Mouse (Mus musculus) embryonic stem cell, embryonic (primary cell): ENCODE results near the gene Nlrc4.
"Not testable (repeated sequence)": the region's sequence is repeated elsewhere in the genome, so short reads cannot be mapped to it uniquely, and the experiment has no call there.

ENCODE experiments used
- CTCF ChIA-PET, 4 experiments: fragments of 300-600 bp in 2 of 4; fragments of 350-600 bp in 2 of 4; sonication (Branson Sonifier 250); formaldehyde crosslinking; loops; one replicate each; lab custom pipeline; 2022; ENCODE audit warnings: inconsistent platforms in 2 of 4; lab: Charles Lee
- POLR2A ChIA-PET, 4 experiments: fragments of 300-600 bp in 2 of 4; fragments of 350-600 bp in 2 of 4; sonication (Branson Sonifier 250); formaldehyde crosslinking; loops; one replicate each; lab custom pipeline; 2022; ENCODE audit warnings: antibody characterized with exemption in 4 of 4, inconsistent platforms in 1 of 4; lab: Charles Lee

Nlrc4 gene

GRCm38 (mm10) chr17:74458711-74459408 lies at the start of gene Nlrc4:
Gene Nlrc4 (minus strand): TSS chr17:74459142.
- CTCF ChIA-PET, result interaction anchor here in 2 of 4 experiments (0.6 to 1.2 kb wide), 3 partner anchors 10 to 31 kb away, joined by 3 to 4 read pairs (median 3); no protein-coding TSS in a partner anchor
- POLR2A ChIA-PET, result interaction anchor here in 2 of 4 experiments (0.7 to 1.4 kb wide), 4 partner anchors 21 to 69 kb away, joined by 3 to 5 read pairs (median 3); no protein-coding TSS in a partner anchor

GRCm38 (mm10) chr17:74508600-74508999 lies 49.7 kb upstream of the Nlrc4 start:
- ChIA-PET POLR2A (interaction anchor here in 3 of 4 experiments (0.6 to 3.1 kb wide), 13 partner anchors 8 to 198 kb away, joined by 3 to 28 read pairs (median 4); partner anchors contain the start of genes Birc6 (in 2 of the 3) and Yipf4 (in 1 of the 3)), CTCF (no interaction called here)

- POLR2A ChIA-PET, result interaction anchor here (0.6 to 3.1 kb wide), 12 partner anchors 9 to 214 kb away, joined by 3 to 28 read pairs (median 3); partner anchors contain the start of genes Birc6 (in 2 of the 4) and Yipf4 (in 1 of the 4)
- CTCF ChIA-PET, result interaction anchor here in 2 of 4 experiments (0.7 kb wide), 2 partner anchors 10 to 112 kb away, joined by 4 to 11 read pairs; no protein-coding TSS in a partner anchor
These were observed 49.0 kb upstream of the Nlrc4 start for GRCm38 (mm10) chr17:74507934-74508333.

- CTCF ChIA-PET, result no interaction called here
- POLR2A ChIA-PET, result interaction anchor here in 2 of 4 experiments (0.8 to 1.3 kb wide), 3 partner anchors 12 to 27 kb away, joined by 3 to 5 read pairs (median 4); partner anchors contain the start of genes Birc6 (in 1 of the 2) and Yipf4 (in 1 of the 2)
These were observed 42.1 kb upstream of the Nlrc4 start for GRCm38 (mm10) chr17:74501085-74501484.

- POLR2A ChIA-PET, result interaction anchor here in 2 of 4 experiments (0.5 to 0.7 kb wide), 2 partner anchors 35 to 729 kb away, joined by 3 to 7 read pairs; no protein-coding TSS in a partner anchor
- CTCF ChIA-PET, result no interaction called here
These were observed 41.3 kb upstream of the Nlrc4 start for GRCm38 (mm10) chr17:74500204-74500603.

GRCm38 (mm10) chr17:74491565-74491964 lies 32.6 kb upstream of the Nlrc4 start:
- CTCF ChIA-PET, result no interaction called here
- POLR2A ChIA-PET, result interaction anchor here in 2 of 4 experiments (1.3 to 5.4 kb wide), 4 partner anchors 16 to 37 kb away, joined by 4 to 46 read pairs (median 8); partner anchors contain the start of gene Birc6 (in 2 of the 2)

- ChIA-PET CTCF (interaction anchor here in 1 of 4 experiments (0.5 to 1.1 kb wide), 2 partner anchors 31 to 59 kb away, joined by 3 read pairs; partner anchors contain the start of gene Nlrc4), POLR2A (interaction anchor here in 2 of 4 experiments (0.7 to 5.4 kb wide), 16 partner anchors 11 to 153 kb away, joined by 3 to 46 read pairs (median 4); partner anchors contain the start of genes Birc6 (in 2 of the 2) and Slc30a6 (in 1 of the 2))
These were observed 30.9 kb upstream of the Nlrc4 start for GRCm38 (mm10) chr17:74489901-74490220.

GRCm38 (mm10) chr17:74489024-74489900 lies 30.3 kb upstream of the Nlrc4 start, which contains the start of gene Yipf4:
Gene Yipf4 (plus strand): TSS chr17:74489493.
- CTCF ChIA-PET, result interaction anchor here in 2 of 4 experiments (0.5 to 1.1 kb wide), 4 partner anchors 30 to 172 kb away, joined by 3 to 9 read pairs (median 4); partner anchors contain the start of gene Nlrc4 (in 1 of the 2)
- POLR2A ChIA-PET, result interaction anchor here (0.5 to 5.4 kb wide), 26 partner anchors 9 to 199 kb away, joined by 3 to 46 read pairs (median 4); partner anchors contain the start of genes Birc6 (in 4 of the 4) and Slc30a6 (in 1 of the 4)

- CTCF ChIA-PET, result interaction anchor here in 1 of 4 experiments (0.7 kb wide), 1 partner anchor 673 kb away, joined by 3 read pairs; no protein-coding TSS in a partner anchor
- POLR2A ChIA-PET, result interaction anchor here in 2 of 4 experiments (0.6 to 4.1 kb wide), 9 partner anchors 9 to 85 kb away, joined by 3 to 21 read pairs (median 5); partner anchors contain the start of genes Birc6 (in 2 of the 2), Yipf4 (in 2 of the 2), Nlrc4 (in 1 of the 2) and Slc30a6 (in 1 of the 2)
These were observed 21.6 kb upstream of the Nlrc4 start for GRCm38 (mm10) chr17:74480361-74481069.

- CTCF ChIA-PET, result interaction anchor here in 1 of 4 experiments (0.6 kb wide), 1 partner anchor 32 kb away, joined by 7 read pairs; no protein-coding TSS in a partner anchor
- POLR2A ChIA-PET, result interaction anchor here in 2 of 4 experiments (0.8 to 5.3 kb wide), 4 partner anchors 9 to 58 kb away, joined by 3 to 37 read pairs (median 4); partner anchors contain the start of gene Birc6 (in 1 of the 2)
These were observed 11.2 kb upstream of the Nlrc4 start for GRCm38 (mm10) chr17:74470133-74470532.

- CTCF ChIA-PET, result not testable (repeated sequence)
- POLR2A ChIA-PET, result interaction anchor here in 2 of 4 experiments (0.5 to 3.2 kb wide), 5 partner anchors 37 to 155 kb away, joined by 3 to 21 read pairs (median 4); partner anchors contain the start of genes Birc6 (in 1 of the 2) and Slc30a6 (in 1 of the 2)
These were observed 9.0 kb upstream of the Nlrc4 start for GRCm38 (mm10) chr17:74467981-74468380.

GRCm38 (mm10) chr17:74463510-74463909 lies 4.6 kb upstream of the Nlrc4 start:
- POLR2A ChIA-PET, result no interaction called here
- CTCF ChIA-PET, result interaction anchor here in 2 of 4 experiments (0.6 to 0.7 kb wide), 2 partner anchors 17 to 499 kb away, joined by 3 read pairs; no protein-coding TSS in a partner anchor

GRCm38 (mm10) chr17:74457972-74458677 lies 817 bp downstream of the Nlrc4 start:
- ChIA-PET CTCF (no interaction called here), POLR2A (interaction anchor here in 1 of 4 experiments (1.0 kb wide), 1 partner anchor 23 kb away, joined by 5 read pairs; no protein-coding TSS in a partner anchor)

GRCm38 (mm10) chr17:74456825-74457224 lies 2.1 kb downstream of the Nlrc4 start:
- ChIA-PET POLR2A (interaction anchor here in 2 of 4 experiments (0.6 to 2.8 kb wide), 5 partner anchors 19 to 134 kb away, joined by 3 to 15 read pairs (median 5); partner anchors contain the start of gene Birc6 (in 1 of the 2)), CTCF (no interaction called here)

- CTCF ChIA-PET, result interaction anchor here in 3 of 4 experiments (0.6 to 1.3 kb wide), 6 partner anchors 11 to 159 kb away, joined by 3 to 11 read pairs (median 4); no protein-coding TSS in a partner anchor
- POLR2A ChIA-PET, result interaction anchor here (0.8 to 2.8 kb wide), 16 partner anchors 9 to 73 kb away, joined by 3 to 15 read pairs (median 4); partner anchors contain the start of genes Birc6 (in 2 of the 4), Slc30a6 (in 2 of the 4) and Yipf4 (in 2 of the 4)
These were observed 3.5 kb downstream of the Nlrc4 start for GRCm38 (mm10) chr17:74455426-74455825.
